ENCODE assay signal across 8 mouse cellular contexts in the genomic region with DNA sequence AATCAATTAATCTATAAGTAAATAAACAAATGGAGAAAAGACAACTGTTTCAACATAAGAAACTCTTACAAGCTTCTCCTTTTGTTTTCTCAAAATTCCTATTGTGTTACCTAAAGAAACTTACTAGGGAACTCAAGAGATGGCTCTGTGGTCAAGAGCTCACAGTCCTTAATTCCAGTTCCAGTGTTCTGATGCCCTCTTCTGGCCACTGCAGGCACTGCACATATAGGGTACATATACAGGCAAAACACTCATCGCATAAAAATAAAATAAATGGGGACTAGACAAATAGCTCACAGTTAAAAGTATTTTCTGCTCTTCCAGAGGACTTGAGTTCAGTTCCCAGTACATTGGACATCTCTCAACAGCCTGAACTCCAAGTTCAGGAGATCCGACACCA. TPM values are rescaled to one million over a fixed set of nuclear protein-coding genes. Genes with fewer than 3 reads are reported as not detected.
A peak's percentile ranks its signal among the peaks of the same experiment; 100 is the strongest.
DNase-seq lines count a peak whose midpoint lies in the region; TF ChIP-seq lines count a peak whose summit lies in the region.

No protein-coding gene starts in this region.

- TF ChIP-seq EP300 in CH12.LX (IDR thresholded peaks at IDR 0.05; ENCODE audit: low read length), result no peak

- H3K27me3 ChIP-seq in CH12.LX (replicated peaks), result peaks cover 19% of the 10 kb centered on the region
- no peaks in the 10 kb centered on the region for H3K27me3 ChIP-seq in spleen, adult 2 months (ENCODE audit: control insufficient read depth, insufficient read depth, low read length)

- H3K79me2 ChIP-seq in CH12.LX (replicated peaks; ENCODE audit: control insufficient read depth, extremely low read depth, insufficient read depth, poor library complexity, severe bottlenecking), result peaks cover 38% of the 10 kb centered on the region

- peaks cover 13 to 27% of the 10 kb centered on the region in 2 experiments for H3K36me3 ChIP-seq in CH12.LX (replicated peaks in 1 of 2; ENCODE audit: control insufficient read depth in 1 of 2, insufficient read depth in 1 of 2, low read length in 1 of 2)
- H3K36me3 ChIP-seq in spleen, adult 2 months (ENCODE audit: control insufficient read depth, insufficient read depth, low read length), result peaks cover 11% of the 10 kb centered on the region

- peak; percentile 47 for DNase-seq in layer of hippocampus, adult 11-12 months (ENCODE audit: low spot score)
- DNase-seq in layer of hippocampus, adult 9-10 months (ENCODE audit: low spot score), result no peak
- DNase-seq in CH12.LX (ENCODE audit: extremely low read depth) (peak; percentile 72), adipocyte (ENCODE audit: low spot score) (peak; percentile 44)
- peak; percentile 51 for DNase-seq in kidney, adult 9 months
- peak; percentile 12 to 25 for DNase-seq in spleen, adult 2 months (ENCODE audit: low read depth in 1 of 2, low spot score in 2 of 2)
- no peak for DNase-seq in ovary, adult 18-20 months (ENCODE audit: low spot score)
- DNase-seq in adrenal gland, adult 18-20 months (ENCODE audit: low spot score in 2 of 2), result no peak

- peak; percentile 67 for TF ChIP-seq RAD21 in CH12.LX (IDR thresholded peaks at IDR 0.05; ENCODE audit: low read depth, low read length)

- 0 out of 2 replicates have a peak overlapping the region, but pooled peaks have one; percentile 12 for H3K4me2 ChIP-seq in CH12.LX (ENCODE audit: insufficient read depth, low read depth, poor library complexity, severe bottlenecking)

- peaks cover 0 to 35% of the 10 kb centered on the region in 2 experiments; a peak in 2 of 4 replicates for H3K4me1 ChIP-seq in CH12.LX (ENCODE audit: control insufficient read depth in 1 of 2, insufficient read depth in 2 of 2)
- peaks cover 5% of the 10 kb centered on the region; the same call in 1 of the 2 replicates for H3K4me1 ChIP-seq in spleen, adult 2 months (ENCODE audit: control insufficient read depth, insufficient read depth, insufficient read length)

- 72% methylated on average over 2 of the region's 2 CpGs for WGBS in spleen, adult 2 months

- peak; percentile 52 to 68 for TF ChIP-seq CTCF in CH12.LX (conservative IDR thresholded peaks at IDR 0.05 in 1 of 2, IDR thresholded peaks at IDR 0.05 in 1 of 2; ENCODE audit: low read depth in 2 of 2, low read length in 2 of 2)
- no peak for TF ChIP-seq CTCF in spleen, adult 2 months (IDR thresholded peaks at IDR 0.05; ENCODE audit: extremely low read depth, insufficient read depth, insufficient read length, insufficient replicate concordance)

- H3K9me3 ChIP-seq in CH12.LX (replicated peaks; ENCODE audit: low read length), result no peaks in the 10 kb centered on the region

- H3K4me3 ChIP-seq in CH12.LX (replicated peaks in 1 of 3; ENCODE audit: low read depth in 2 of 3, low read length in 2 of 3, poor library complexity in 1 of 3), result no peak overlapping the region
- no peak overlapping the region for H3K4me3 ChIP-seq in spleen, adult 2 months (ENCODE audit: extremely low read depth, insufficient read depth, insufficient read length)

- no peak overlapping the region for H3K9ac ChIP-seq in CH12.LX (ENCODE audit: insufficient read depth, low read depth)

- TF ChIP-seq POLR2A in CH12.LX (IDR thresholded peaks at IDR 0.05; ENCODE audit: low read depth, low read length), result no peak
- TF ChIP-seq POLR2A in spleen, adult 2 months (IDR thresholded peaks at IDR 0.05; ENCODE audit: low read depth, low read length), result no peak

- dilution Hi-C loops in CH12.LX (cut with MboI; ENCODE audit: extremely low pct_ligation_motif_present, extremely low pct_unique_long_range_greater_than_20kb, low sequenced_read_pairs), result no loop called here

- in situ Hi-C loops in CH12.LX (cut with MboI; ENCODE audit: low pct_ligation_motif_present, low pct_unique_long_range_greater_than_20kb, low sequenced_read_pairs), result no loop called here

- no peak overlapping the region for H3K27ac ChIP-seq in CH12.LX (ENCODE audit: insufficient read depth, low read depth)
- H3K27ac ChIP-seq in spleen, adult 2 months (ENCODE audit: insufficient read depth, low read length), result no peak overlapping the region

TF ChIP-seq in CH12.LX, 34 proteins besides CTCF, POLR2A, EP300 and RAD21:
- TF ChIP-seq SMC3 (IDR thresholded peaks at IDR 0.05; ENCODE audit: low read depth, low read length), result 0 out of 2 replicates have a peak, but pooled peaks have one; percentile 22
- TF ChIP-seq ZMIZ1 (IDR thresholded peaks at IDR 0.05; ENCODE audit: low read depth, low read length), result no peak
- no peak for TF ChIP-seq MEF2A (IDR thresholded peaks at IDR 0.05; ENCODE audit: borderline replicate concordance, low read depth, low read length)
- no peak for TF ChIP-seq CHD2 (IDR thresholded peaks at IDR 0.05; ENCODE audit: low read length)

RNA-seq across cellular contexts. Expression of gene Nifk, which starts 0.9 kb away (rescaled TPM):
- total RNA-seq in CH12.LX (2012; rRNA removed), result 74.2 and 110 TPM in 2 replicates
- total RNA-seq in CH12.LX (2014; rRNA removed), result 219 and 237 TPM in 2 replicates
- polyA plus RNA-seq in CH12.LX (2012; ENCODE audit: insufficient read length, low read depth), result 144 and 162 TPM in 2 replicates
- 3.3 and 4.0 TPM in 2 replicates for polyA plus RNA-seq in spleen, adult 2 months (2012; rRNA removed)
- total RNA-seq in adrenal gland, adult 18-20 months (2021), result 10 to 100 TPM; 34.8 to 44.8 TPM

RNA-seq across cellular contexts. Expression of gene Tsn, which starts 9.2 kb away (rescaled TPM):
- total RNA-seq in CH12.LX (2012; rRNA removed) (147 and 165 TPM in 2 replicates), CH12.LX (2014; rRNA removed) (196 and 234 TPM in 2 replicates)
- polyA plus RNA-seq in CH12.LX (2012; ENCODE audit: insufficient read length, low read depth), result 158 TPM in 2 replicates
- polyA plus RNA-seq in spleen, adult 2 months (2012; rRNA removed), result 33.2 and 40.6 TPM in 2 replicates
- 100 to 1,000 TPM; 111 to 149 TPM for total RNA-seq in adrenal gland, adult 18-20 months (2021)

Comparison
In these comparisons a context has a peak if more than half of its experiments do, and no peak if none do; other contexts are left out.
1. DNase-seq: peak in layer of hippocampus, adult 11-12 months (single experiment), CH12.LX (single experiment), adipocyte (single experiment), kidney, adult 9 months (single experiment) and spleen, adult 2 months (2 of 2); none in layer of hippocampus, adult 9-10 months (single experiment), ovary, adult 18-20 months (single experiment) and adrenal gland, adult 18-20 months (0 of 2).